Comparison of ENCODE assay signal across 16 mouse cellular contexts in the genomic region with DNA sequence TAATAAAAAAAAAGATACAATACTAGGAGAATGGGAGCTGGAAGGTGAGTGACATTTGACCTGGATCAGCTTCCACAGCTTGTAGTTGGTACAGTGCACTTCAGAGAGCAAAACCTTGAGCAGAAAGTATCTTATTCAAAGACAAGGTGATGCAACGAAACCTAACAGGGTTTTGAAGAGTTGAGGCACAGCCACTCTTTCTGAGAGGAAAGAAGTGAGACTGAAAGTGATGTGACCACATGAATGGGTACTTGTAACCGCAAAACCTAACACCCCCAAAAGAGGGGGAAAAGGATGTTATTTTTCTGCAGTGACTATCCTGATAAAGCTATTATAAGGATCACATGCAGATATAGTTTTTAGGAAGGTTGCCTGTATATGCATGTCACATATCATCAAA.
DNase-seq lines count a peak whose midpoint lies in the region; TF ChIP-seq lines count a peak whose summit lies in the region.
"Had no signal": no experiment of that assay in that cellular context is flagged by ENCODE, and none has a peak within 500 bp of the region (broad histone marks: within the 10 kb centered on the region; RNA-seq: fewer than 3 reads in every experiment).

No protein-coding gene starts in this region.

- TF ChIP-seq EP300 in CH12.LX (IDR thresholded peaks at IDR 0.05; ENCODE audit: low read length), result peak; percentile 92

- dilution Hi-C loops in CH12.LX (cut with MboI; ENCODE audit: extremely low pct_ligation_motif_present, extremely low pct_unique_long_range_greater_than_20kb, low sequenced_read_pairs), result no loop called here

- in situ Hi-C loops in CH12.LX (cut with MboI; ENCODE audit: low pct_ligation_motif_present, low pct_unique_long_range_greater_than_20kb, low sequenced_read_pairs), result loop anchor here (25.0 kb wide), 1 partner anchor 348 kb away; a partner anchor contains a TSS

- no peak overlapping the region for H3K27ac ChIP-seq in CH12.LX (ENCODE audit: insufficient read depth, low read depth)

- peak overlapping the region; percentile 21; the same call in 1 of the 2 replicates for H3K4me2 ChIP-seq in CH12.LX (ENCODE audit: insufficient read depth, low read depth, poor library complexity, severe bottlenecking)

- peak; percentile 67 for DNase-seq in CH12.LX (ENCODE audit: extremely low read depth)
- DNase-seq in gastrocnemius, postnatal 25 days, result no peak
- DNase-seq: adrenal gland, adult 2 months; adrenal gland, adult 8-10 months; adrenal gland, postnatal 10 days; adrenal gland, postnatal 14 days; adrenal gland, postnatal 25 days; adrenal gland, postnatal 36 days; B cell, adult 2 months; cerebellum, adult 11 months; cerebellum, adult 11-12 months; cerebellum, adult 18-20 months; cerebellum, adult 2 months; cerebellum, adult 8-10 months had no signal

- no peaks in the 10 kb centered on the region for H3K36me3 ChIP-seq in CH12.LX (replicated peaks in 1 of 2; ENCODE audit: control insufficient read depth in 1 of 2, insufficient read depth in 1 of 2, low read length in 1 of 2)
- H3K36me3 ChIP-seq: G1E had no signal

- H3K9ac ChIP-seq in CH12.LX (ENCODE audit: insufficient read depth, low read depth), result no peak overlapping the region

- TF ChIP-seq POLR2A in CH12.LX (IDR thresholded peaks at IDR 0.05; ENCODE audit: low read depth, low read length), result no peak

- peaks cover 6 to 38% of the 10 kb centered on the region in 2 experiments for H3K4me1 ChIP-seq in CH12.LX (ENCODE audit: control insufficient read depth in 1 of 2, insufficient read depth in 2 of 2)

- no peaks in the 10 kb centered on the region for H3K27me3 ChIP-seq in CH12.LX (replicated peaks)
- H3K27me3 ChIP-seq: Patski had no signal

- H3K9me3 ChIP-seq in CH12.LX (replicated peaks; ENCODE audit: low read length), result no peaks in the 10 kb centered on the region

- H3K4me3 ChIP-seq in CH12.LX (replicated peaks in 1 of 3; ENCODE audit: low read depth in 2 of 3, low read length in 2 of 3, poor library complexity in 1 of 3), result no peak overlapping the region

- H3K79me2 ChIP-seq in CH12.LX (replicated peaks; ENCODE audit: control insufficient read depth, extremely low read depth, insufficient read depth, poor library complexity, severe bottlenecking), result no peaks in the 10 kb centered on the region

- no peak; the same call in 1 of the 2 replicates for TF ChIP-seq RAD21 in CH12.LX (IDR thresholded peaks at IDR 0.05; ENCODE audit: low read depth, low read length)

- no peak for TF ChIP-seq CTCF in CH12.LX (conservative IDR thresholded peaks at IDR 0.05 in 1 of 2, IDR thresholded peaks at IDR 0.05 in 1 of 2; ENCODE audit: low read depth in 2 of 2, low read length in 2 of 2)

TF ChIP-seq in CH12.LX, 34 proteins besides CTCF, POLR2A, EP300 and RAD21:
- TF ChIP-seq MEF2A (IDR thresholded peaks at IDR 0.05; ENCODE audit: borderline replicate concordance, low read depth, low read length), result peak; percentile 80
- TF ChIP-seq SIN3A (IDR thresholded peaks at IDR 0.05; ENCODE audit: low read length), result peak; percentile 59; the same call in 1 of the 2 replicates
- TF ChIP-seq MAX (IDR thresholded peaks at IDR 0.05; ENCODE audit: low read length), result no peak
- no peak for TF ChIP-seq USF1 (IDR thresholded peaks at IDR 0.05; ENCODE audit: low read depth, low read length)
- peak; percentile 80 for TF ChIP-seq MAZ (IDR thresholded peaks at IDR 0.05; ENCODE audit: low read depth, low read length)
- no peak for TF ChIP-seq PAX5 (IDR thresholded peaks at IDR 0.05; ENCODE audit: low read length)
- TF ChIP-seq MAFK (IDR thresholded peaks at IDR 0.05; ENCODE audit: insufficient replicate concordance, low read length), result peak; percentile 87
- peak; percentile 94 for TF ChIP-seq IRF4 (IDR thresholded peaks at IDR 0.05; ENCODE audit: low read depth, low read length)
- TF ChIP-seq TCF12 (IDR thresholded peaks at IDR 0.05; ENCODE audit: low read depth, low read length), result peak; percentile 81
- no peak for TF ChIP-seq NELFE (IDR thresholded peaks at IDR 0.05; ENCODE audit: low read depth, low read length)
- peak; percentile 79 for TF ChIP-seq BHLHE40 (IDR thresholded peaks at IDR 0.05; ENCODE audit: low read depth, low read length)
- TF ChIP-seq RCOR1 (conservative IDR thresholded peaks at IDR 0.05; ENCODE audit: low read depth, low read length), result peak; percentile 86
- 0 out of 2 replicates have a peak, but pooled peaks have one; percentile 11 for TF ChIP-seq ZNF384 (IDR thresholded peaks at IDR 0.05; ENCODE audit: low read depth, low read length)
- TF ChIP-seq JUND (conservative IDR thresholded peaks at IDR 0.05; ENCODE audit: low read depth, low read length), result peak; percentile 62
- TF ChIP-seq MXI1 (IDR thresholded peaks at IDR 0.05; ENCODE audit: low read depth, low read length), result peak; percentile 67; the same call in 1 of the 2 replicates
- no peak for TF ChIP-seq E2F4 (IDR thresholded peaks at IDR 0.05; ENCODE audit: insufficient replicate concordance, low read depth, low read length)
- no peak for TF ChIP-seq ELF1 (IDR thresholded peaks at IDR 0.05; ENCODE audit: low read depth, low read length)
- no peak for TF ChIP-seq POLR2AphosphoS2 (IDR thresholded peaks at IDR 0.05; ENCODE audit: low read depth, low read length)
- peak; percentile 27; the same call in 1 of the 2 replicates for TF ChIP-seq HCFC1 (IDR thresholded peaks at IDR 0.05; ENCODE audit: low read depth, low read length)
- TF ChIP-seq JUN (IDR thresholded peaks at IDR 0.05; ENCODE audit: insufficient read depth, low read depth, low read length), result peak; percentile 33; the same call in 1 of the 2 replicates
- TF ChIP-seq NRF1 (IDR thresholded peaks at IDR 0.05; ENCODE audit: low read depth, low read length), result no peak
- TF ChIP-seq GABPA (IDR thresholded peaks at IDR 0.05; ENCODE audit: insufficient replicate concordance, low read depth, low read length), result no peak
- TF ChIP-seq SMC3 (IDR thresholded peaks at IDR 0.05; ENCODE audit: low read depth, low read length), result no peak
- TF ChIP-seq MYC (IDR thresholded peaks at IDR 0.05; ENCODE audit: low read depth, low read length), result peak; percentile 52; the same call in 1 of the 2 replicates
- TF ChIP-seq ETS1 (conservative IDR thresholded peaks at IDR 0.05; ENCODE audit: low read depth, low read length), result peak; percentile 81
- no peak for TF ChIP-seq UBTF (IDR thresholded peaks at IDR 0.05; ENCODE audit: low read depth, low read length)
- peak; percentile 82 for TF ChIP-seq CHD2 (IDR thresholded peaks at IDR 0.05; ENCODE audit: low read length)
- no peak for TF ChIP-seq USF2 (conservative IDR thresholded peaks at IDR 0.05; ENCODE audit: low read depth, low read length)
- no peak for TF ChIP-seq KAT2A (IDR thresholded peaks at IDR 0.05; ENCODE audit: insufficient replicate concordance, low read length)
- 0 out of 2 replicates have a peak, but pooled peaks have one; percentile 62 for TF ChIP-seq CHD1 (IDR thresholded peaks at IDR 0.05; ENCODE audit: low read depth, low read length)
- no peak for TF ChIP-seq ZC3H11A (IDR thresholded peaks at IDR 0.05; ENCODE audit: low read depth, low read length)
- TF ChIP-seq ZMIZ1 (IDR thresholded peaks at IDR 0.05; ENCODE audit: low read depth, low read length), result no peak
- TF ChIP-seq TBP (conservative IDR thresholded peaks at IDR 0.05; ENCODE audit: low read depth, low read length), result no peak
- TF ChIP-seq ZKSCAN1 (IDR thresholded peaks at IDR 0.05; ENCODE audit: borderline replicate concordance, low read depth, low read length), result no peak
